Mouse (Mus musculus) small intestine, adult 2 months (tissue): ENCODE data around the gene Trank1.

Experiments used
- CTCF ChIP-seq: fragments of 200-500 bp; IDR thresholded peaks from 2 replicates; pipeline ENCODE4 v1.5.1; 2012; ENCODE audit warnings: low read depth, mild to moderate bottlenecking, control low read depth, inconsistent platforms, low read length, moderate library complexity, mixed read lengths; ENCODE audit not compliant: insufficient replicate concordance, insufficient read length; ENCODE audit errors: extremely low read depth
- POLR2A ChIP-seq: fragments of 200-500 bp; IDR thresholded peaks from 2 replicates; pipeline ENCODE4 v1.6.1; 2012; ENCODE audit warnings: low read depth, mild to moderate bottlenecking, control low read depth, inconsistent platforms, low read length, moderate library complexity

GRCm38 (mm10) chr9:111403159-111403558, 91.6 kb downstream of the Trank1 start:
- no peak for TF ChIP-seq CTCF
- TF ChIP-seq POLR2A: no peak
